8 mouse cellular contexts compared by ENCODE assay signal in genomic region chr8:94695994-94696384, GRCm38 (mm10). TPM values are rescaled to one million over a fixed set of nuclear protein-coding genes. Genes with fewer than 3 reads are reported as not detected.
DNase-seq lines count a peak whose midpoint lies in the region; ATAC-seq and TF ChIP-seq lines count a peak whose summit lies in the region.

Gene Pllp (minus strand): TSS chr8:94696278.

- intact Hi-C loops in heart, adult 2 months (cut with DNase I) = no loop called here

- no peaks in the 10 kb centered on the region for H3K79me2 ChIP-seq in heart, adult 2 months (replicated peaks; ENCODE audit: control insufficient read depth, insufficient read depth, low read length)

- WGBS in heart, adult 2 months = under 1% methylated on average over 41 of the region's 41 CpGs
- under 1% methylated on average over 41 of the region's 41 CpGs for WGBS in forebrain, embryonic 16.5 days
- WGBS in kidney, embryonic 15.5 days = under 1% methylated on average over 41 of the region's 41 CpGs
- WGBS in neural tube, embryonic 12.5 days = under 1% methylated on average over 41 of the region's 41 CpGs

- no peak within 1 kb of the TSS for H3K27ac ChIP-seq in heart, adult 2 months
- H3K27ac ChIP-seq in forebrain, embryonic 16.5 days (ENCODE audit: low read length) = no peak within 1 kb of the TSS
- no peak within 1 kb of the TSS for H3K27ac ChIP-seq in kidney, embryonic 15.5 days
- H3K27ac ChIP-seq in neural tube, embryonic 12.5 days = no peak within 1 kb of the TSS

- H3K9me3 ChIP-seq in forebrain, embryonic 16.5 days (ENCODE audit: control insufficient read depth, low read length) = no peaks in the 10 kb centered on the region
- no peaks in the 10 kb centered on the region for H3K9me3 ChIP-seq in kidney, embryonic 15.5 days (replicated peaks)
- no peaks in the 10 kb centered on the region for H3K9me3 ChIP-seq in neural tube, embryonic 12.5 days

- H3K4me2 ChIP-seq in forebrain, embryonic 16.5 days (ENCODE audit: low read length) = peak within 1 kb of the TSS; percentile 55
- H3K4me2 ChIP-seq in kidney, embryonic 15.5 days = peak within 1 kb of the TSS; percentile 75
- peak within 1 kb of the TSS; percentile 75 for H3K4me2 ChIP-seq in neural tube, embryonic 12.5 days (replicated peaks)

- no peaks in the 10 kb centered on the region for H3K4me1 ChIP-seq in heart, adult 2 months (ENCODE audit: control insufficient read depth, insufficient read depth, low read length)
- peaks cover 15% of the 10 kb centered on the region for H3K4me1 ChIP-seq in forebrain, embryonic 16.5 days (replicated peaks; ENCODE audit: control insufficient read depth, insufficient read depth, low read length)
- H3K4me1 ChIP-seq in kidney, embryonic 15.5 days = peaks cover 21% of the 10 kb centered on the region
- H3K4me1 ChIP-seq in neural tube, embryonic 12.5 days = peaks cover 19% of the 10 kb centered on the region

- peak within 1 kb of the TSS; percentile 36 for H3K4me3 ChIP-seq in heart, adult 2 months
- peak within 1 kb of the TSS; percentile 45 for H3K4me3 ChIP-seq in forebrain, embryonic 16.5 days (replicated peaks; ENCODE audit: low read length)
- H3K4me3 ChIP-seq in kidney, embryonic 15.5 days (replicated peaks) = peak within 1 kb of the TSS; percentile 50
- peak within 1 kb of the TSS; percentile 39 for H3K4me3 ChIP-seq in neural tube, embryonic 12.5 days

- DNase-seq in heart, adult 2 months = peak; percentile 35 to 46
- DNase-seq in heart, postnatal 4 days = no peak
- DNase-seq in WW6 (ENCODE audit: low read depth, low spot score) = peak; percentile 71
- DNase-seq in liver = peak; percentile 69
- no peak for DNase-seq in MN1 (ENCODE audit: low spot score)

- no peak for TF ChIP-seq POLR2A in heart, adult 2 months (IDR thresholded peaks at IDR 0.05; ENCODE audit: insufficient read depth, low read depth, low read length)

- ATAC-seq in forebrain, embryonic 16.5 days = peak; percentile 71
- peak; percentile 88 for ATAC-seq in kidney, embryonic 15.5 days (replicated peaks; ENCODE audit: low FRiP score)
- peak; percentile 57 for ATAC-seq in neural tube, embryonic 12.5 days (ENCODE audit: low FRiP score, low read depth)

- H3K27me3 ChIP-seq in heart, adult 2 months (ENCODE audit: control insufficient read depth, insufficient read depth, low read length) = peaks cover 10% of the 10 kb centered on the region
- H3K27me3 ChIP-seq in forebrain, embryonic 16.5 days (replicated peaks; ENCODE audit: control insufficient read depth, insufficient read depth, low read length) = peaks cover 40% of the 10 kb centered on the region
- peaks cover 65% of the 10 kb centered on the region for H3K27me3 ChIP-seq in kidney, embryonic 15.5 days
- peaks cover 57% of the 10 kb centered on the region for H3K27me3 ChIP-seq in neural tube, embryonic 12.5 days (replicated peaks)

- no peak for TF ChIP-seq EP300 in heart, adult 2 months (IDR thresholded peaks at IDR 0.05; ENCODE audit: insufficient read depth, low read depth, low read length)

- TF ChIP-seq CTCF in heart, adult 2 months (IDR thresholded peaks at IDR 0.05) = no peak

- no peak within 1 kb of the TSS for H3K9ac ChIP-seq in heart, adult 2 months (ENCODE audit: low read depth, low read length)
- peak within 1 kb of the TSS; percentile 16 for H3K9ac ChIP-seq in forebrain, embryonic 16.5 days (replicated peaks; ENCODE audit: low read depth, low read length)
- H3K9ac ChIP-seq in kidney, embryonic 15.5 days = peak within 1 kb of the TSS; percentile 38
- H3K9ac ChIP-seq in neural tube, embryonic 12.5 days = no peak within 1 kb of the TSS

- no peaks in the 10 kb centered on the region for H3K36me3 ChIP-seq in heart, adult 2 months (ENCODE audit: control insufficient read depth, insufficient read depth, low read length)
- no peaks in the 10 kb centered on the region for H3K36me3 ChIP-seq in forebrain, embryonic 16.5 days (ENCODE audit: control insufficient read depth, insufficient read depth)
- H3K36me3 ChIP-seq in kidney, embryonic 15.5 days = no peaks in the 10 kb centered on the region
- no peaks in the 10 kb centered on the region for H3K36me3 ChIP-seq in neural tube, embryonic 12.5 days

RNA-seq across cellular contexts. Expression of gene Pllp, which starts in this region (rescaled TPM):
- total RNA-seq in heart, adult 2 months (2021) = under 1 TPM; 0.55 to 0.63 TPM
- 1.1 and 2.6 TPM in 2 replicates for polyA plus RNA-seq in heart, adult 2 months (2012; rRNA removed)
- under 1 TPM; 0.29 to 0.56 TPM for total RNA-seq in heart, postnatal 4 days (2021)
- polyA plus RNA-seq in forebrain, embryonic 16.5 days (2015; fragmentation: Nextera tagmentation; extraction: Ambion mirVana) = 1.6 and 1.7 TPM in 2 replicates
- 12.1 and 13.1 TPM in 2 replicates for polyA plus RNA-seq in kidney, embryonic 15.5 days (2015; fragmentation: Nextera tagmentation; extraction: Ambion mirVana)
- polyA plus RNA-seq in neural tube, embryonic 12.5 days (2016; fragmentation: Nextera tagmentation; extraction: Ambion mirVana) = 0.66 and 0.97 TPM in 2 replicates

Comparison
In these comparisons a context has a peak if more than half of its experiments do, and no peak if none do; other contexts are left out.
1. DNase-seq: peak in heart, adult 2 months (2 of 2), WW6 (single experiment) and liver (single experiment); none in heart, postnatal 4 days (single experiment) and MN1 (single experiment).
2. Peak in ATAC-seq, H3K4me3 ChIP-seq and H3K4me2 ChIP-seq in neural tube, embryonic 12.5 days; RNA of the gene not detected or under 1 TPM.
3. H3K9ac ChIP-seq: peak in forebrain, embryonic 16.5 days (single experiment) and kidney, embryonic 15.5 days (single experiment); none in heart, adult 2 months (single experiment) and neural tube, embryonic 12.5 days (single experiment).
4. Peak in every context shown above with its lines, with median percentiles within 50 percentile points of each other: H3K4me3 ChIP-seq, ATAC-seq and H3K4me2 ChIP-seq.